Mouse (Mus musculus): ENCODE results near the gene Iltifb. TPM values are rescaled to one million over a fixed set of nuclear protein-coding genes. Genes with fewer than 3 reads are reported as not detected.
"Not testable (repeated sequence)": the region's sequence is repeated elsewhere in the genome, so short reads cannot be mapped to it uniquely, and the experiment has no call there.

Gene Iltifb
- under 1 TPM in 1 of 2 experiments, not detected in 1; 0.49 TPM for polyA plus RNA-seq (2017; shearing (Covaris generic))

DNA sequence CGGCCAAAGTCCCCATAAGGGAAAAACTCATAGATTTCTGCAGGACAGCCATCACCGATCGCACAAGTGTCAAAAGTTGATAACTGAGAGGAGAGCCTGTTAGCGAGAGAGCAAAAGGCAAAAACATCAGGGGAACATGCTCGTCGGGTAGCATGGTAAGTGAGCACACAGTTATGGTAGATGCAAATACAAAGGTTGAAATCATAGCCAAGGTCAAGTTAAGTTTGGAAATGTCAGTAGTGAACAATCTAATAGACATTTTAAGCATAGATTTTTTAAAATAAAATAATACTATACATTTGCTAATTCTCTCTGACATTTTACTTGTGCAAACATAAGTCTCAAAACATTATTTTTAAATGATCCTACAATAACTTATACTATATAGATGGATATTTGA is at the start of gene Iltifb:
Gene Iltifb, minus strand, starts transcription at position 101 of the 400 bp plus-strand sequence.
- ATAC-seq, result no peak

DNA sequence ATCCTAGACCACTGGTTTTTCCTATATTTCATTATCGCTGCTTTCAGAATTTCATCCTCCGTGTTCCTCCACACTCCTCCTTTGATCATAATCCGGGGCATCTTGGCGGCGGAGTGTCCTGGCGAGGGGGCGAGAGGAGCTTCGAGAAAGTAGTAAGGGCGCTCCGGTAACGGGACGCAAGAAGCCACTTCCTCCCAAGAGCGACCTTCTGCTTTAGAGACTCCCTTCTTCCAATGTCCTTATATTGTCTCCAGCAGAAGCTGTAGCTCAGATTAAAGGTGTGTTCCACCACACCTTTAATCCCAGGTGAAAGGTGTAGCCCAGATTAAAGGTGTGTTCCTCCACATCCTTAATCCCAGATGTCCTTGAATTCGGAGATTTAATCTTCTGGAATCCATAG is 48.3 kb upstream of the Iltifb start, which contains the start of gene Gm9046:
Gene Gm9046, minus strand, starts transcription at position 101 of the 400 bp plus-strand sequence.
- ATAC-seq, result not testable (repeated sequence)

DNA sequence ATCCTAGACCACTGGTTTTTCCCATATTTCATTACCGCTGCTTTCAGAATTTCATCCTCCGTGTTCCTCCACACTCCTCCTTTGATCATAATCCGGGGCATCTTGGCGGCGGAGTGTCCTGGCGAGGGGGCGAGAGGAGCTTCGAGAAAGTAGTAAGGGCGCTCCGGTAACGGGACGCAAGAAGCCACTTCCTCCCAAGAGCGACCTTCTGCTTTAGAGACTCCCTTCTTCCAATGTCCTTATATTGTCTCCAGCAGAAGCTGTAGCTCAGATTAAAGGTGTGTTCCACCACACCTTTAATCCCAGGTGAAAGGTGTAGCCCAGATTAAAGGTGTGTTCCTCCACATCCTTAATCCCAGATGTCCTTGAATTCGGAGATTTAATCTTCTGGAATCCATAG is 42.9 kb upstream of the Iltifb start, which contains the start of gene Gm9045:
Gene Gm9045, minus strand, starts transcription at position 101 of the 400 bp plus-strand sequence.
- ATAC-seq, result not testable (repeated sequence)

DNA sequence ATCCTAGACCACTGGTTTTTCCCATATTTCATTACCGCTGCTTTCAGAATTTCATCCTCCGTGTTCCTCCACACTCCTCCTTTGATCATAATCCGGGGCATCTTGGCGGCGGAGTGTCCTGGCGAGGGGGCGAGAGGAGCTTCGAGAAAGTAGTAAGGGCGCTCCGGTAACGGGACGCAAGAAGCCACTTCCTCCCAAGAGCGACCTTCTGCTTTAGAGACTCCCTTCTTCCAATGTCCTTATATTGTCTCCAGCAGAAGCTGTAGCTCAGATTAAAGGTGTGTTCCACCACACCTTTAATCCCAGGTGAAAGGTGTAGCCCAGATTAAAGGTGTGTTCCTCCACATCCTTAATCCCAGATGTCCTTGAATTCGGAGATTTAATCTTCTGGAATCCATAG is 37.5 kb upstream of the Iltifb start, which contains the start of gene Gm9044:
Gene Gm9044, minus strand, starts transcription at position 101 of the 400 bp plus-strand sequence.
- ATAC-seq, result not testable (repeated sequence)

DNA sequence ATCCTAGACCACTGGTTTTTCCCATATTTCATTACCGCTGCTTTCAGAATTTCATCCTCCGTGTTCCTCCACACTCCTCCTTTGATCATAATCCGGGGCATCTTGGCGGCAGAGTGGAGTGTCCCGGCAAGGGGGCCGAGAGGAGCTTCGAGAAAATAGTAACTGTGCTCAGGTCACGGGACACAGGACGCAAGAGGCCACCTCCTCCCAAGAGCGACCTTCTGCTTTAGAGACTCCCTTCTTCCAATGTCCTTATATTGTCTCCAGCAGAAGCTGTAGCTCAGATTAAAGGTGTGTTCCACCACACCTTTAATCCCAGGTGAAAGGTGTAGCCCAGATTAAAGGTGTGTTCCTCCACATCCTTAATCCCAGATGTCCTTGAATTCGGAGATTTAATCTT is 32.0 kb upstream of the Iltifb start, which contains the start of gene Gm9040:
Gene Gm9040, minus strand, starts transcription at position 101 of the 400 bp plus-strand sequence.
- ATAC-seq, result not testable (repeated sequence)

DNA sequence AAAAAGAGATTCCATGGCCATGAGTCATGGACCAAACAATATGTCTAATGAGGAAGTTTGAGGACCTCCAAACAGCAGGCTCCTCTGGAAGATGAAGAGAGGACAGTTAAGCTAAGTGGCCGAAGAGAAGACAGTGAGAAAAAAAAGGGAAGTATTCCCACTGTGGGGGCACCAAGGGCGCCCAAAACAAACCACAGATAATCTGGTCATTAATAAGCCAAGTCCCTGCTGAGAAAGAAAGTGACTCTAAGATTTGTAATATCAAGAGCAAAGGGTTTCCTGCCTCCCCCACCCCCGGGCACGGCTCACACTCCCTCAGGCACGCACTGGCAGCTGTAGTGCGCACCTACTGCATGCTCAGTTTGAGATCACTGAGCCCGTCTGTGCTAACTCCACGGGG is 24.2 kb upstream of the Iltifb start:
- ATAC-seq, result no peak

DNA sequence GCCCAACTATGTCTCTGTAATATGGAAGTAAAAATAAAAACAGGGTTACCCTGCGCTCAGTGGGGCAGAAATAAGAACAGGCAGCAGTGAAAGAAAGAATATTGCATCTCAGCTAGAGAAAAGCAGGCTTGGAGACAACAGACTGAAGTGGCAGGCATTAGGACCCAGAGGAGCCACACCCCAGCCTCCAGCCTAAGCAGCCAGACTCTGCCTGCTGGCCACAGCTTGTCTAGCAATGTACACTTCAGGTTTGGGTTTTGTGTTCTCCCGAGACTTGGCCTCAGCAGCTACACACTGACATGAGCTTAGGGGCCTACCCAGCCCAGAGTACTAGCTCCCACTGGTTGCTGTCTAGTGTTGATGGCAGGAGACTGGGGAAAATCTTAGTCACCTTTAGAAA is 7.3 kb upstream of the Iltifb start:
- not testable (repeated sequence) for ATAC-seq

DNA sequence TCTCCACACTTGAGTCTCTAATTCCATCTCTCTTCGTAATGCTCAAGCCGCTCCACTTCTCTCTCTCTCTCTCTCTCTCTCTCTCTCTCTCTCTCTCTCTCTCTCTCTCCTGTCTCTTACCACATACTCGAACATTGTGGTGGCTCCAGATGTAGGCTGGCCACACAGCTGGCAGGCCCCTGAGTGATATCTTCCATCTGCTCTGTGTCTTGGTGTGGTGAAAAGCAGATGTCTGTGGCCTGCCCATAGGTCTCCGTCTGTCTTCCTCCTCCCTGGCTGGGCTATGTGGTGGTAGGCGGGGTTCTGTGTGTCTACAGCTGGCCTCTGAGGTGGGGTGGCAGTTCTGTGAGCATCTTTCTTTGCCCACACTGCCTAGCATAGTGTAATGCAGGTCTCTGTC is 11.8 kb downstream of the Iltifb start:
- ATAC-seq, result not testable (repeated sequence)

DNA sequence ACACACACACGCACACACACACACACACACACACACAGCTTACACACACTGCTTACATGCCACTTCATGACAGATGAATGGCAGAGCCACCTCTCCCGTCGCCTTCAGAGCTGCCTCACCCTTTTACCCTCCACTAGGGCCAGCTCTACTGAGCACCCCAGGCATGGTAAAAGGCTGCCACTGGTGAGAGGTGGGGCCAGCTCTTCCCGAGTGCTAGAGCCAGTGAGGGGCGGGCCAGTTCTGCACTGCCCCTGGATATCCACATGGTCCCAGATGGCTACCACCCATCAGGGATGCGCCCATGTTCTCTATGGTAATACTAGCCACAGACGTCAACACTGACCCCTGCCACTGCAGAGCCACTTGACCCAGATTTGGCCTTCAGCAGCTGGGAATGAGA is 12.3 kb downstream of the Iltifb start:
- not testable (repeated sequence) for ATAC-seq

DNA sequence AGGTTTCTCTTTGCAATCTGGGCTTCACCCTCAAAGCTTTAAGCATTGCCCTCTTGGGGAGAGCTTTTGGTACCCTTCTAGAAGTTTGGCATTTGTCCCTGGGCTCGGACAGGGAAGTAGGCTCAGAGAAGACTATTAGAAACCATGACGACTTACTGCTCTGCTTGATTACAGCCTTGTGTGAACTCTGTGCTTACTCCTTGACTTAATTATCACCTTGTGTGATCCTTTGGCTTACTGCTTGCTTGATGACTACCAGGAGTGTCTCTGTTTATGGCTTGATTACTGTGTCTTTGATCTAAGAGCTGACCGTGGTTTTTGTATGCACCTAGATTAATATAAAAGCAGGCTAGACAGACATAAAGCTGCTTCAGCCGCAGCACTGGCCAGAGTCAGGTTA is 16.8 kb downstream of the Iltifb start:
- not testable (repeated sequence) for ATAC-seq

DNA sequence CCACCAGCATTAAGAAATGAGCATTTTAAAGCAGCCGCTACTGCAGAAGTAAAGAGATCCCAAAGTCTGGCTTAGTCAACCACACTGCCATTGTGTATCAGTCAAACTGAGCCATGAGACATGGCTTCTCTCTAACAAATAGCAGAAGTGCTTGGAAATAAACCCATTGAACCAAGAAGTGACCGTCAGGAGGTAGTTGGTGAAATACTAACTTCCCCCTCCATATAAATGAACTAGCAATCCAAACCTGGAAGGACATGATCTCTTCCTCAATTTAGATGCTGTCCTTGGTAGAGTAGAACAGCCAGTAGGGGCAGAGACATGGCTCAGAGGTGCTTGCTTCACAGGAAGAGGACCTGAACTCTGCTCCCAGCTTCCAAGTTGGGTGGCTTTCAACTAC is 23.4 kb downstream of the Iltifb start:
- not testable (repeated sequence) for ATAC-seq

DNA sequence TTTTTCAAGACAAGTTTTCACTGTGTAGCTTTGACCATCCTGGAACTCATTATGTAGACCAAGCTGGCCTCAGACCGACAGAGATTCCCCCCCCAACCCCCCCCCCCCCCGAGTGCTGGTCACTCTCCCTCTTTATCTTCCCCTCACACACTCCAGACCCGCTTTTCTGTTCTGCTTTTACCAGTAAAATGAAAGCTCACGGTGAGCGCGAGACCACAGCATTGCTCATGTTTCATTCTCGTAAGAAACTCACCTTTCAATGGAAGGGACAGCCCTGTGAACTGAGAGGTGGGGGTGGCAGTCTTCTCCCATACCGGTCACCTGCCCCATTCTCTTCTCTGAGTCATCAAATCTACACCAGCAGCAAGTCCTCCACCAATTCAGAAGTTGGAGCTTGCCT is 26.0 kb downstream of the Iltifb start:
- not testable (repeated sequence) for ATAC-seq

DNA sequence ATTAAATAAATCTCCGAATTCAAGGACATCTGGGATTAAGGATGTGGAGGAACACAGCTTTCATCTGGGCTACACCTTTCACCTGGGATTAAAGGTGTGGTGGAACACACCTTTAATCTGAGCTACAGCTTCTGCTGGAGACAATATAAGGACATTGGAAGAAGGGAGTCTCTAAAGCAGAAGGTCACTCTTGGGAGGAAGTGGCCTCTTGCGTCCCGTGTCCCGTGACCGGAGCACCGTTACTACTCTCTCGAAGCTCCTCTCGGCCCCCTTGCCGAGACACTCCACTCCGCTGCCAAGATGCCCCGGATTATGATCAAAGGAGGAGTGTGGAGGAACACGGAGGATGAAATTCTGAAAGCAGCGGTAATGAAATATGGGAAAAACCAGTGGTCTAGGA is 36.5 kb downstream of the Iltifb start, which contains the start of gene Gm32802:
Gene Gm32802, plus strand, starts transcription at position 301 of the 400 bp plus-strand sequence.
- not testable (repeated sequence) for ATAC-seq

DNA sequence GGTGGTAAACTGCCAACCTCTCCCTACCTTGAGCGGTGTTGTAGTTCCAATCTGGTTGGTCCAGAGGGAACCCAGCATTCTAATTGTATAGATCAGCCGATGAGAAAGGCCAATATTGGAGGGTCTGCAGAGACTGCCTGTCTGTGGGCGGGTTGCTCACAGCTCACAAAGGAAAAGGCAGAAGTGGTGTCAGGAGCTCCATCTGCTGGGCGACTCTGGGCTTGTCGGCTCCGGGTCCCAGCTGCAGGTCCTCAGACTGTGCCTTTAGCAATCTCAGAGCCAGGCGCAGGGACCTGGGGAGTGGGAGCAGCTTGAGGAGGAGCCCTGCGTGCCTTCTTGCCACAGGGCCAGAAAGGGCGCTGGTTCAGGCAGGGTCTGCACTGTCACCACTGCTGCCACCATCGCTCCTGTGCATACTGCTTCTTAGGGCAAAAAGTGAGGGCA is 44.0 kb downstream of the Iltifb start:
- ATAC-seq, result no peak

DNA sequence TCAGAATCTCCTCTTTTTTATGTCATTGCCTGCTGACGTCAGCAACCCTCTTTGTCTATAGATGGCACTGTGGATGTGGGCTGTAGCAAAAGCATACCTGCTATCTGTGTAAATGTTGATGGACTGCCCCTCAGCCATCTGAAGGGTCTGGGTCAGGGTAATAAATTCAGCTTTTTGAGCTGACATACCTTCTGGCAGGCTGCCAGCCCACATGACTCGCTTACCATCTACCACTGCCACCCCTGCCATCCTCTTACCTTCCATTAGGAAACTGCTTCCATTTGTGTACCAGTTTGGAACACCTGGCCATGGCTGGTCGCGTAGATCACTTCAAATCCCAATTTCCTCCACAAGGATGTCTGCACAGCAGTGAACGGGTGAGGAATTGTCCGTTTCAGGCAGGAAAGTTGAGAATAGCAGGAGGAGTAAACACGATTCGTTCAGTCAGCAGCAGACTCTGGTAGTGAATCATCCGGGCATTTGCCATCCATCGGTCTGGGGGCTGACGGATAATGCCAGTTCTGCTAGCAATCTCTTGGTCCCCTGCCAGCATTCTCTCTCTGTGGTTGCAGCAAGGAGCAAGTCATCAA is 45.7 kb downstream of the Iltifb start:
- not testable (repeated sequence) for ATAC-seq

DNA sequence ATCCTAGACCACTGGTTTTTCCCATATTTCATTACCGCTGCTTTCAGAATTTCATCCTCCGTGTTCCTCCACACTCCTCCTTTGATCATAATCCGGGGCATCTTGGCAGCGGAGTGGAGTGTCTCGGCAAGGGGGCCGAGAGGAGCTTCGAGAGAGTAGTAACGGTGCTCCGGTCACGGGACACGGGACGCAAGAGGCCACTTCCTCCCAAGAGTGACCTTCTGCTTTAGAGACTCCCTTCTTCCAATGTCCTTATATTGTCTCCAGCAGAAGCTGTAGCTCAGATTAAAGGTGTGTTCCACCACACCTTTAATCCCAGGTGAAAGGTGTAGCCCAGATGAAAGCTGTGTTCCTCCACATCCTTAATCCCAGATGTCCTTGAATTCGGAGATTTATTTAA is 54.2 kb downstream of the Iltifb start, which contains the start of gene Gm32717:
Gene Gm32717, minus strand, starts transcription at position 101 of the 400 bp plus-strand sequence.
- ATAC-seq, result not testable (repeated sequence)

Other genes with a start within 250 kb of the Iltifb start
- 10 to 100 TPM in 1 of 2 experiments, 1 to 10 TPM in 1; 6.3 to 10.3 TPM for gene Mdm1, start 153.2 kb downstream of the Iltifb start, polyA plus RNA-seq (2017; shearing (Covaris generic))
- gene Il22, start 90.1 kb downstream of the Iltifb start, polyA plus RNA-seq (2017; shearing (Covaris generic)), result not detected
- gene Gm32717, start 54.3 kb downstream of the Iltifb start, polyA plus RNA-seq (2017; shearing (Covaris generic)), result not detected
- not detected for gene Gm32802, start 36.4 kb downstream of the Iltifb start, polyA plus RNA-seq (2017; shearing (Covaris generic))
- gene Gm9040, start 31.9 kb upstream of the Iltifb start, polyA plus RNA-seq (2017; shearing (Covaris generic)), result not detected
- not detected for gene Gm9044, start 37.4 kb upstream of the Iltifb start, polyA plus RNA-seq (2017; shearing (Covaris generic))
- not detected for gene Gm9045, start 42.8 kb upstream of the Iltifb start, polyA plus RNA-seq (2017; shearing (Covaris generic))
- gene Gm9046, start 48.2 kb upstream of the Iltifb start, polyA plus RNA-seq (2017; shearing (Covaris generic)), result not detected
- gene Gm9048, start 53.6 kb upstream of the Iltifb start, polyA plus RNA-seq (2017; shearing (Covaris generic)), result under 1 TPM in 1 of 2 experiments, not detected in 1; 0.48 TPM
- not detected for gene Gm9049, start 59.1 kb upstream of the Iltifb start, polyA plus RNA-seq (2017; shearing (Covaris generic))
- 1 to 10 TPM; 8.9 to 9.8 TPM for gene Ifng, start 146.0 kb upstream of the Iltifb start, polyA plus RNA-seq (2017; shearing (Covaris generic))